Mouse (Mus musculus): Measurements from ENCODE around the gene Zfand3. TPM values are rescaled to one million over a fixed set of nuclear protein-coding genes. Genes with fewer than 3 reads are reported as not detected.

Zfand3 gene
- polyA plus RNA-seq, 1 experiment from 2014 or later, result 24.2 TPM

- Histone ChIP-seq H3K9ac (ENCODE audit: low read depth, low read length) (no peak overlapping the region), H3K36me3 (ENCODE audit: control insufficient read depth, insufficient read depth, low read length) (no peaks in the 10 kb centered on the region), H3K27me3 (replicated peaks; ENCODE audit: control insufficient read depth, insufficient read depth, low read length) (no peaks in the 10 kb centered on the region), H3K4me1 (replicated peaks; ENCODE audit: control insufficient read depth, insufficient read depth, low read length) (peaks cover 2% of the 10 kb centered on the region; the same call in 1 of the 2 replicates), H3K9me3 (ENCODE audit: control insufficient read depth, low read length) (no peaks in the 10 kb centered on the region), H3K4me2 (no peak overlapping the region), H3K4me3 (ENCODE audit: low read depth, low read length) (no peak overlapping the region), H3K27ac (ENCODE audit: low read depth, low read length) (no peak overlapping the region)
- no peak for ATAC-seq (replicated peaks; ENCODE audit: low FRiP score)
- no peak for DNase-seq (ENCODE audit: low spot score)
- 65% methylated on average over 5 of the region's 5 CpGs for WGBS
Measured at GRCm38 (mm10) chr17:30225030-30225740, 220.7 kb downstream of the Zfand3 start.

GRCm38 (mm10) chr17:30228439-30229215 lies 224.1 kb downstream of the Zfand3 start:
- no peak for ATAC-seq (replicated peaks; ENCODE audit: low FRiP score)
- no peaks in the 10 kb centered on the region for H3K36me3 ChIP-seq (ENCODE audit: control insufficient read depth, insufficient read depth, low read length)
- no peak overlapping the region for H3K4me3 ChIP-seq (ENCODE audit: low read depth, low read length)
- no peak overlapping the region for H3K4me2 ChIP-seq
- H3K9ac ChIP-seq (ENCODE audit: low read depth, low read length), result no peak overlapping the region
- 80% methylated on average over 10 of the region's 10 CpGs for WGBS
- H3K27ac ChIP-seq (ENCODE audit: low read depth, low read length), result no peak overlapping the region
- no peaks in the 10 kb centered on the region for H3K27me3 ChIP-seq (replicated peaks; ENCODE audit: control insufficient read depth, insufficient read depth, low read length)
- DNase-seq (ENCODE audit: low spot score), result no peak
- no peaks in the 10 kb centered on the region for H3K9me3 ChIP-seq (ENCODE audit: control insufficient read depth, low read length)
- peaks cover 5% of the 10 kb centered on the region; the same call in 1 of the 2 replicates for H3K4me1 ChIP-seq (replicated peaks; ENCODE audit: control insufficient read depth, insufficient read depth, low read length)

GRCm38 (mm10) chr17:30230428-30230827 lies 225.9 kb downstream of the Zfand3 start:
- ATAC-seq (replicated peaks; ENCODE audit: low FRiP score) (no peak), DNase-seq (ENCODE audit: low spot score) (no peak)
- H3K9me3 ChIP-seq (ENCODE audit: control insufficient read depth, low read length), result no peaks in the 10 kb centered on the region
- peaks cover 5% of the 10 kb centered on the region; the same call in 1 of the 2 replicates for H3K4me1 ChIP-seq (replicated peaks; ENCODE audit: control insufficient read depth, insufficient read depth, low read length)
- H3K27me3 ChIP-seq (replicated peaks; ENCODE audit: control insufficient read depth, insufficient read depth, low read length), result no peaks in the 10 kb centered on the region
- WGBS, result 86% methylated on average over 4 of the region's 4 CpGs
- H3K4me2 ChIP-seq, result no peak overlapping the region
- no peak overlapping the region for H3K9ac ChIP-seq (ENCODE audit: low read depth, low read length)
- no peak overlapping the region for H3K4me3 ChIP-seq (ENCODE audit: low read depth, low read length)
- no peak overlapping the region for H3K27ac ChIP-seq (ENCODE audit: low read depth, low read length)
- no peaks in the 10 kb centered on the region for H3K36me3 ChIP-seq (ENCODE audit: control insufficient read depth, insufficient read depth, low read length)

DNA sequence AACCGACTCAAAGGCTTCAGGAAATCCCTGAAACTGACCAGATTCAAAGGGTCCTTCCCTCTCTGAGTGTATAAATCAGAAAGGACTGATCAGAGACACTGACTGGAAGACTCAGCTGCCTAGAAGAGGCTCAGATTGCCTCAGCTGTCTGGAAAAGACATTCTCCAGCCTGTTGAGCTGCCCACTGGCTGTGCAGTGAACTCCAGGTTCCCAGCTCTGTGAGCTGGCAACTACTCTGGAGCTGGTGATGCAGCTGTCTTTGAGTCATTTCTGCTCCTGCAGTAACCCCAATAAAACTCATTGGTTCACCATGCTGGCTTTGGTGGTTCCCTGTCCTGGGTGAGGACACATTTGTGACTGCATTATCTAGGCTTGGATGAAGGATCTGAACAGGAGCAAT lies 226.9 kb downstream of the Zfand3 start:
- H3K4me2 ChIP-seq, result no peak overlapping the region
- no peaks in the 10 kb centered on the region for H3K9me3 ChIP-seq (ENCODE audit: control insufficient read depth, low read length)
- H3K27ac ChIP-seq (ENCODE audit: low read depth, low read length), result no peak overlapping the region
- no peak for ATAC-seq (replicated peaks; ENCODE audit: low FRiP score)
- no peaks in the 10 kb centered on the region for H3K36me3 ChIP-seq (ENCODE audit: control insufficient read depth, insufficient read depth, low read length)
- 83% methylated on average over 1 of the region's 1 CpGs for WGBS
- no peaks in the 10 kb centered on the region for H3K27me3 ChIP-seq (replicated peaks; ENCODE audit: control insufficient read depth, insufficient read depth, low read length)
- no peak for DNase-seq (ENCODE audit: low spot score)
- H3K4me3 ChIP-seq (ENCODE audit: low read depth, low read length), result no peak overlapping the region
- 0 out of 2 replicates have a peak, but pooled peaks cover 3% of the 10 kb centered on the region for H3K4me1 ChIP-seq (replicated peaks; ENCODE audit: control insufficient read depth, insufficient read depth, low read length)
- H3K9ac ChIP-seq (ENCODE audit: low read depth, low read length), result no peak overlapping the region

DNA sequence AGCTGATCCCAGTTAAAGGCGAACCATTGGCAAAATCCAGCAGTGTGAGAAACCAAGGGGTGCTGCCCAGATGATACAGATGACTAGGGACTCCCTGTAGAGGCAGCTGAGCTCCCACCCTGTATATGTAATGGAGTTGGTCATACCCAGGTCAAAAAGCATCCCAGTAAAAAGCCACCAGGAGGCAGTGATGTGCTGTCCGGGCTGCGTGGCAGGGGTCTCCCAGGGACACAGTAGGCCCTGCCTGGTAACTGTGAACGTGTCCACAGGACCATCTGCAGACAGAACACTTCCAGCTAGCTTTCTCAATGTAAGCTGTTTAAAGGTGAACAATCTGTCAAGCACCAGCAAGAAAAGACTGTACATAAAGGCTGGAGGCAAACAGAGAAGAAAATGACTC lies 228.2 kb downstream of the Zfand3 start:
- H3K27me3 ChIP-seq (replicated peaks; ENCODE audit: control insufficient read depth, insufficient read depth, low read length), result no peaks in the 10 kb centered on the region
- no peaks in the 10 kb centered on the region for H3K36me3 ChIP-seq (ENCODE audit: control insufficient read depth, insufficient read depth, low read length)
- no peak overlapping the region for H3K9ac ChIP-seq (ENCODE audit: low read depth, low read length)
- ATAC-seq (replicated peaks; ENCODE audit: low FRiP score), result no peak
- 62% methylated on average over 4 of the region's 4 CpGs for WGBS
- H3K4me2 ChIP-seq, result no peak overlapping the region
- no peak overlapping the region for H3K27ac ChIP-seq (ENCODE audit: low read depth, low read length)
- no peak overlapping the region for H3K4me3 ChIP-seq (ENCODE audit: low read depth, low read length)
- DNase-seq (ENCODE audit: low spot score), result no peak
- 0 out of 2 replicates have a peak, but pooled peaks cover 3% of the 10 kb centered on the region for H3K4me1 ChIP-seq (replicated peaks; ENCODE audit: control insufficient read depth, insufficient read depth, low read length)
- no peaks in the 10 kb centered on the region for H3K9me3 ChIP-seq (ENCODE audit: control insufficient read depth, low read length)

DNA sequence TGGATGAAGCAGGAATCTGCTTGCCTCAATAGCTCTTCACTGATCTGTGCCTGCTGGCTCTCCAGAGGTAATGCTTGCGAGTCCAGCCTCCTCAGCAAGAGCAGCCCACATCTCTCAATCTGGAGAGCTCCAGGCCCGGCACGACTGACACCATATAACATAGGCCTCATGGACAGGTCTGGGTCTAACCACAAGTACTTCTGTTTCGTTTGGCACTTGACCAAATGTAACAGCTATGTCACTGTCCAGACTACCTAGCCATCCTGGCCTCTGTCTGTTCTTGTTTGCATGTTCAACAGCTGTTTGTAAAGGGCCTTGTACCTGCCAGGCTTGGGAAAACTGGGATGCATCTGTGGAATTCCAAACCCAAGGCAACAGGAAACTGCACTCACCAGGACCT lies 230.8 kb downstream of the Zfand3 start:
- no peak overlapping the region for H3K4me2 ChIP-seq
- no peaks in the 10 kb centered on the region for H3K9me3 ChIP-seq (ENCODE audit: control insufficient read depth, low read length)
- H3K9ac ChIP-seq (ENCODE audit: low read depth, low read length), result no peak overlapping the region
- no peak overlapping the region for H3K27ac ChIP-seq (ENCODE audit: low read depth, low read length)
- no peak overlapping the region for H3K4me3 ChIP-seq (ENCODE audit: low read depth, low read length)
- no peaks in the 10 kb centered on the region for H3K36me3 ChIP-seq (ENCODE audit: control insufficient read depth, insufficient read depth, low read length)
- no peak for ATAC-seq (replicated peaks; ENCODE audit: low FRiP score)
- no peaks in the 10 kb centered on the region for H3K27me3 ChIP-seq (replicated peaks; ENCODE audit: control insufficient read depth, insufficient read depth, low read length)
- no peak for DNase-seq (ENCODE audit: low spot score)
- 0 out of 2 replicates have a peak, but pooled peaks cover 2% of the 10 kb centered on the region for H3K4me1 ChIP-seq (replicated peaks; ENCODE audit: control insufficient read depth, insufficient read depth, low read length)
- WGBS, result 67% methylated on average over 4 of the region's 4 CpGs

- Histone ChIP-seq H3K4me2 (no peak overlapping the region), H3K36me3 (ENCODE audit: control insufficient read depth, insufficient read depth, low read length) (no peaks in the 10 kb centered on the region), H3K27ac (ENCODE audit: low read depth, low read length) (no peak overlapping the region), H3K9ac (ENCODE audit: low read depth, low read length) (no peak overlapping the region), H3K4me3 (ENCODE audit: low read depth, low read length) (no peak overlapping the region), H3K27me3 (replicated peaks; ENCODE audit: control insufficient read depth, insufficient read depth, low read length) (no peaks in the 10 kb centered on the region), H3K4me1 (replicated peaks; ENCODE audit: control insufficient read depth, insufficient read depth, low read length) (no peaks in the 10 kb centered on the region), H3K9me3 (ENCODE audit: control insufficient read depth, low read length) (no peaks in the 10 kb centered on the region)
- DNase-seq (ENCODE audit: low spot score), result no peak
- 88% methylated on average over 6 of the region's 6 CpGs for WGBS
- no peak for ATAC-seq (replicated peaks; ENCODE audit: low FRiP score)
Measured at GRCm38 (mm10) chr17:30236611-30237010, 232.1 kb downstream of the Zfand3 start.

- Histone ChIP-seq H3K36me3 (ENCODE audit: control insufficient read depth, insufficient read depth, low read length) (no peaks in the 10 kb centered on the region), H3K4me3 (ENCODE audit: low read depth, low read length) (no peak overlapping the region), H3K27me3 (replicated peaks; ENCODE audit: control insufficient read depth, insufficient read depth, low read length) (no peaks in the 10 kb centered on the region), H3K4me1 (replicated peaks; ENCODE audit: control insufficient read depth, insufficient read depth, low read length) (no peaks in the 10 kb centered on the region), H3K9me3 (ENCODE audit: control insufficient read depth, low read length) (no peaks in the 10 kb centered on the region), H3K27ac (ENCODE audit: low read depth, low read length) (no peak overlapping the region), H3K9ac (ENCODE audit: low read depth, low read length) (no peak overlapping the region), H3K4me2 (no peak overlapping the region)
- 87% methylated on average over 7 of the region's 7 CpGs for WGBS
- DNase-seq (ENCODE audit: low spot score) (no peak), ATAC-seq (replicated peaks; ENCODE audit: low FRiP score) (no peak)
Measured at GRCm38 (mm10) chr17:30237600-30237999, 233.1 kb downstream of the Zfand3 start.
